Mouse (Mus musculus): Measurements from ENCODE around the gene Zfpm1.
A peak's percentile ranks its signal among the peaks of the same experiment; 100 is the strongest.

The Zfpm1 gene

GRCm38 (mm10) chr8:122329553-122330239 is 47.8 kb downstream of the Zfpm1 start:
- peak; percentile 81 for DNase-seq

GRCm38 (mm10) chr8:122330446-122331133 is 48.6 kb downstream of the Zfpm1 start:
- DNase-seq = peak; percentile 87

- DNase-seq = peak; percentile 56
These were observed 49.2 kb downstream of the Zfpm1 start for GRCm38 (mm10) chr8:122331134-122331523.

GRCm38 (mm10) chr8:122332753-122333506 is 51.0 kb downstream of the Zfpm1 start:
- DNase-seq = peak; percentile 84

- no peak for DNase-seq
These were observed 51.6 kb downstream of the Zfpm1 start for GRCm38 (mm10) chr8:122333531-122333930.

GRCm38 (mm10) chr8:122334791-122335490 is 53.0 kb downstream of the Zfpm1 start:
- no peak for DNase-seq

- no peak for DNase-seq
These were observed 53.8 kb downstream of the Zfpm1 start for GRCm38 (mm10) chr8:122335638-122336250.

GRCm38 (mm10) chr8:122336251-122336910 is 54.4 kb downstream of the Zfpm1 start:
- peak; percentile 57 for DNase-seq

GRCm38 (mm10) chr8:122338852-122339251 is 56.9 kb downstream of the Zfpm1 start:
- peak; percentile 37 for DNase-seq

GRCm38 (mm10) chr8:122340761-122341160 is 58.8 kb downstream of the Zfpm1 start:
- no peak for DNase-seq

GRCm38 (mm10) chr8:122341790-122342189 is 59.8 kb downstream of the Zfpm1 start:
- no peak for DNase-seq

- DNase-seq = no peak
These were observed 60.4 kb downstream of the Zfpm1 start for GRCm38 (mm10) chr8:122342362-122342761.

GRCm38 (mm10) chr8:122342806-122343209 is 60.9 kb downstream of the Zfpm1 start:
- DNase-seq = peak; percentile 74

GRCm38 (mm10) chr8:122343341-122343740 is 61.4 kb downstream of the Zfpm1 start:
- DNase-seq = no peak

- DNase-seq = peak; percentile 70
These were observed 61.8 kb downstream of the Zfpm1 start for GRCm38 (mm10) chr8:122343758-122344157.

- DNase-seq = peak; percentile 79
These were observed 62.3 kb downstream of the Zfpm1 start for GRCm38 (mm10) chr8:122344219-122344618.

GRCm38 (mm10) chr8:122345181-122346095 is 63.5 kb downstream of the Zfpm1 start:
- DNase-seq = peak; percentile 36

- no peak for DNase-seq
These were observed 66.0 kb downstream of the Zfpm1 start for GRCm38 (mm10) chr8:122347811-122348552.

GRCm38 (mm10) chr8:122349357-122350297 is 67.7 kb downstream of the Zfpm1 start:
- peak; percentile 74 for DNase-seq
